Mouse (Mus musculus): Measurements from ENCODE around the gene Utp15. TPM values are rescaled to one million over a fixed set of nuclear protein-coding genes. Genes with fewer than 3 reads are reported as not detected.

Utp15 gene
- polyA plus RNA-seq (2012; rRNA removed): 11.3 and 12.9 TPM in 2 replicates

- Histone ChIP-seq H3K27me3 (ENCODE audit: control insufficient read depth, insufficient read depth, low read length) (no peaks in the 10 kb centered on the region), H3K27ac (ENCODE audit: control insufficient read depth, insufficient read depth, low read length) (no peak within 1 kb of the TSS), H3K4me1 (replicated peaks; ENCODE audit: control insufficient read depth, insufficient read depth, low read length) (peaks cover 7% of the 10 kb centered on the region; the same call in 1 of the 2 replicates), H3K4me3 (ENCODE audit: control insufficient read depth, insufficient read depth, low read length) (peak within 1 kb of the TSS; percentile 99), H3K36me3 (ENCODE audit: control insufficient read depth, insufficient read depth, low read length) (peaks cover 16% of the 10 kb centered on the region; the same call in 1 of the 2 replicates)
- under 1% methylated on average over 71 of the region's 71 CpGs for WGBS
- DNase-seq: peak; percentile 95
- TF ChIP-seq CTCF (IDR thresholded peaks at IDR 0.05; ENCODE audit: borderline replicate concordance, control insufficient read depth, extremely low read depth, insufficient read depth, low read length, poor library complexity) (no peak), POLR2A (IDR thresholded peaks at IDR 0.05; ENCODE audit: control insufficient read depth, extremely low read depth, insufficient read depth, low read length, poor library complexity) (peak; percentile 76)
These were observed at the start of gene Utp15, which contains the start of gene Ankra2 for GRCm38 (mm10) chr13:98262636-98263457. Utp15 (minus strand) TSS chr13:98263041. Ankra2 (plus strand) TSS chr13:98263074.

GRCm38 (mm10) chr13:98311597-98311996 lies 48.8 kb upstream of the Utp15 start:
- 97% methylated on average over 5 of the region's 5 CpGs for WGBS
- no peaks in the 10 kb centered on the region for H3K27me3 ChIP-seq (ENCODE audit: control insufficient read depth, insufficient read depth, low read length)
- no peak for DNase-seq
- H3K4me3 ChIP-seq (ENCODE audit: control insufficient read depth, insufficient read depth, low read length): no peak overlapping the region
- H3K4me1 ChIP-seq (replicated peaks; ENCODE audit: control insufficient read depth, insufficient read depth, low read length): no peaks in the 10 kb centered on the region; the same call in 1 of the 2 replicates
- no peak for TF ChIP-seq POLR2A (IDR thresholded peaks at IDR 0.05; ENCODE audit: control insufficient read depth, extremely low read depth, insufficient read depth, low read length, poor library complexity)
- no peak for TF ChIP-seq CTCF (IDR thresholded peaks at IDR 0.05; ENCODE audit: borderline replicate concordance, control insufficient read depth, extremely low read depth, insufficient read depth, low read length, poor library complexity)
- H3K27ac ChIP-seq (ENCODE audit: control insufficient read depth, insufficient read depth, low read length): no peak overlapping the region
- peaks cover 55% of the 10 kb centered on the region for H3K36me3 ChIP-seq (ENCODE audit: control insufficient read depth, insufficient read depth, low read length)

GRCm38 (mm10) chr13:98308724-98309123 lies 45.9 kb upstream of the Utp15 start:
- WGBS: 95% methylated on average over 4 of the region's 4 CpGs
- Histone ChIP-seq H3K27me3 (ENCODE audit: control insufficient read depth, insufficient read depth, low read length) (no peaks in the 10 kb centered on the region), H3K27ac (ENCODE audit: control insufficient read depth, insufficient read depth, low read length) (no peak overlapping the region), H3K4me1 (replicated peaks; ENCODE audit: control insufficient read depth, insufficient read depth, low read length) (no peaks in the 10 kb centered on the region), H3K36me3 (ENCODE audit: control insufficient read depth, insufficient read depth, low read length) (peaks cover 52% of the 10 kb centered on the region), H3K4me3 (ENCODE audit: control insufficient read depth, insufficient read depth, low read length) (no peak overlapping the region)
- TF ChIP-seq CTCF (IDR thresholded peaks at IDR 0.05; ENCODE audit: borderline replicate concordance, control insufficient read depth, extremely low read depth, insufficient read depth, low read length, poor library complexity) (no peak), POLR2A (IDR thresholded peaks at IDR 0.05; ENCODE audit: control insufficient read depth, extremely low read depth, insufficient read depth, low read length, poor library complexity) (no peak)
- no peak for DNase-seq

GRCm38 (mm10) chr13:98308004-98308403 lies 45.2 kb upstream of the Utp15 start:
- H3K27me3 ChIP-seq (ENCODE audit: control insufficient read depth, insufficient read depth, low read length): no peaks in the 10 kb centered on the region
- 94% methylated on average over 5 of the region's 5 CpGs for WGBS
- DNase-seq: no peak
- no peaks in the 10 kb centered on the region for H3K4me1 ChIP-seq (replicated peaks; ENCODE audit: control insufficient read depth, insufficient read depth, low read length)
- H3K36me3 ChIP-seq (ENCODE audit: control insufficient read depth, insufficient read depth, low read length): peaks cover 45% of the 10 kb centered on the region
- H3K4me3 ChIP-seq (ENCODE audit: control insufficient read depth, insufficient read depth, low read length): no peak overlapping the region
- no peak overlapping the region for H3K27ac ChIP-seq (ENCODE audit: control insufficient read depth, insufficient read depth, low read length)
- no peak for TF ChIP-seq CTCF (IDR thresholded peaks at IDR 0.05; ENCODE audit: borderline replicate concordance, control insufficient read depth, extremely low read depth, insufficient read depth, low read length, poor library complexity)
- no peak for TF ChIP-seq POLR2A (IDR thresholded peaks at IDR 0.05; ENCODE audit: control insufficient read depth, extremely low read depth, insufficient read depth, low read length, poor library complexity)

- H3K27me3 ChIP-seq (ENCODE audit: control insufficient read depth, insufficient read depth, low read length): no peaks in the 10 kb centered on the region
- TF ChIP-seq POLR2A (IDR thresholded peaks at IDR 0.05; ENCODE audit: control insufficient read depth, extremely low read depth, insufficient read depth, low read length, poor library complexity) (no peak), CTCF (IDR thresholded peaks at IDR 0.05; ENCODE audit: borderline replicate concordance, control insufficient read depth, extremely low read depth, insufficient read depth, low read length, poor library complexity) (no peak)
- no peaks in the 10 kb centered on the region for H3K4me1 ChIP-seq (replicated peaks; ENCODE audit: control insufficient read depth, insufficient read depth, low read length)
- no peak overlapping the region for H3K4me3 ChIP-seq (ENCODE audit: control insufficient read depth, insufficient read depth, low read length)
- no peak overlapping the region for H3K27ac ChIP-seq (ENCODE audit: control insufficient read depth, insufficient read depth, low read length)
- WGBS: 87% methylated on average over 14 of the region's 14 CpGs
- H3K36me3 ChIP-seq (ENCODE audit: control insufficient read depth, insufficient read depth, low read length): peaks cover 36% of the 10 kb centered on the region
- no peak for DNase-seq
These were observed 44.1 kb upstream of the Utp15 start for GRCm38 (mm10) chr13:98306852-98307475.

- Histone ChIP-seq H3K4me3 (ENCODE audit: control insufficient read depth, insufficient read depth, low read length) (no peak overlapping the region), H3K27me3 (ENCODE audit: control insufficient read depth, insufficient read depth, low read length) (no peaks in the 10 kb centered on the region), H3K36me3 (ENCODE audit: control insufficient read depth, insufficient read depth, low read length) (peaks cover 30% of the 10 kb centered on the region), H3K4me1 (replicated peaks; ENCODE audit: control insufficient read depth, insufficient read depth, low read length) (no peaks in the 10 kb centered on the region), H3K27ac (ENCODE audit: control insufficient read depth, insufficient read depth, low read length) (no peak overlapping the region)
- DNase-seq: no peak
- WGBS: 72% methylated on average over 5 of the region's 5 CpGs
- TF ChIP-seq CTCF (IDR thresholded peaks at IDR 0.05; ENCODE audit: borderline replicate concordance, control insufficient read depth, extremely low read depth, insufficient read depth, low read length, poor library complexity) (no peak), POLR2A (IDR thresholded peaks at IDR 0.05; ENCODE audit: control insufficient read depth, extremely low read depth, insufficient read depth, low read length, poor library complexity) (no peak)
These were observed 43.6 kb upstream of the Utp15 start for GRCm38 (mm10) chr13:98306393-98306792.
